Mouse (Mus musculus): Measurements from ENCODE around the gene H2al1d. TPM values are rescaled to one million over a fixed set of nuclear protein-coding genes. Genes with fewer than 3 reads are reported as not detected.

H2al1d gene
- total and polyA plus RNA-seq, 3 experiments = not detected

Other genes with a start within 250 kb of the H2al1d start
- gene H2al1a, start 9.6 kb upstream of the H2al1d start, total RNA-seq (2021) = not detected
- gene H2al1a, start 9.6 kb upstream of the H2al1d start, polyA plus RNA-seq (2012; rRNA removed) = not detected in 2 replicates
- not detected for gene H2al1b, start 6.4 kb upstream of the H2al1d start, total RNA-seq (2021)
- gene H2al1b, start 6.4 kb upstream of the H2al1d start, polyA plus RNA-seq (2012; rRNA removed) = not detected in 2 replicates
- gene H2al1c, start 3.2 kb upstream of the H2al1d start, total RNA-seq (2021) = not detected
- gene H2al1c, start 3.2 kb upstream of the H2al1d start, polyA plus RNA-seq (2012; rRNA removed) = not detected in 2 replicates
- gene H2al1e, start 3.1 kb downstream of the H2al1d start, total RNA-seq (2021) = not detected
- gene H2al1e, start 3.1 kb downstream of the H2al1d start, polyA plus RNA-seq (2012; rRNA removed) = not detected in 2 replicates
- gene H2al1f, start 6.3 kb downstream of the H2al1d start, total RNA-seq (2021) = not detected
- not detected in 2 replicates for gene H2al1f, start 6.3 kb downstream of the H2al1d start, polyA plus RNA-seq (2012; rRNA removed)
- not detected for gene H2al1g, start 9.4 kb downstream of the H2al1d start, total RNA-seq (2021)
- gene H2al1g, start 9.4 kb downstream of the H2al1d start, polyA plus RNA-seq (2012; rRNA removed) = not detected in 2 replicates
- not detected for gene H2al1h, start 12.7 kb downstream of the H2al1d start, total RNA-seq (2021)
- gene H2al1h, start 12.7 kb downstream of the H2al1d start, polyA plus RNA-seq (2012; rRNA removed) = not detected in 2 replicates
- gene H2al1i, start 15.8 kb downstream of the H2al1d start, total RNA-seq (2021) = not detected
- gene H2al1i, start 15.8 kb downstream of the H2al1d start, polyA plus RNA-seq (2012; rRNA removed) = not detected in 2 replicates
- gene H2al1j, start 19.0 kb downstream of the H2al1d start, total RNA-seq (2021) = not detected
- gene H2al1j, start 19.0 kb downstream of the H2al1d start, polyA plus RNA-seq (2012; rRNA removed) = not detected in 2 replicates